Mouse (Mus musculus): Measurements from ENCODE around the gene Dach1.

- TF ChIP-seq CTCF (IDR thresholded peaks at IDR 0.05; ENCODE audit: low read depth, low read length) (no peak), POLR2A (IDR thresholded peaks at IDR 0.05; ENCODE audit: insufficient read depth, low read length) (no peak), EP300 (IDR thresholded peaks at IDR 0.05; ENCODE audit: insufficient read depth, low read depth, low read length) (no peak)
Measured at GRCm38 (mm10) chr14:97980879-97981278, 188.7 kb downstream of the Dach1 start.

Data from ES-Bruce4 (cell line).